Mouse (Mus musculus) common myeloid progenitor, adult 5-6 weeks (primary cell): ENCODE data around the gene Bmpr1b. TPM values are rescaled to one million over a fixed set of nuclear protein-coding genes. Genes with fewer than 3 reads are reported as not detected.

Experiments
- ATAC-seq: replicated peaks from 2 replicates; pipeline ENCODE4 v1.8.0; 2016; ENCODE audit warnings: low read depth, mild to moderate bottlenecking, moderate TSS enrichment, inconsistent platforms; ENCODE audit not compliant: poor library complexity, severe bottlenecking
- total RNA-seq: library from RNA; stranded (forward); fragments of 200-1000, 187-1606 nt; gene quantifications from 2 replicates; pipeline ENCODE4 v1.2.3, GENCODE M21; 2017

Gene Bmpr1b
- total RNA-seq, 1 experiment from 2014 or later: not detected

- ATAC-seq: no peak
Measured at GRCm38 (mm10) chr3:142114762-142115316, 54.4 kb downstream of the Bmpr1b start.

DNA sequence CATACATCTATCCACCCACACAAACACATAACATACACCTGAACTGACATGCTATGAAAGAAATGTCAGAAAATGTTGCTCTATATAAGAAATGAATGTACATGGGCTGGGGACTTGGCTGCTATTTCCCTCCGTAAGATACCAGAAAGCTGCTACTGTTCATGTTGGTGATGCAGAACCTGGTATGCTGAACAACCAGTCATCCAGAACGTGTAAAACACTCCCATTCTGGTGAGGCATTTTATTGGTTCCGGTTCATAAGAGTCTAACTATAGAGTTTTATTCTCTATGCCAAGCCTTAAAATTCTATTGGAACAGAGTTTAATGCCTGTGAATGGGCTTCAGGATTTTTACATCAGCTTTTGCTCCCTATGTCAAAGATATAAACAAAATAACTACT lies 55.0 kb downstream of the Bmpr1b start:
- no peak for ATAC-seq

DNA sequence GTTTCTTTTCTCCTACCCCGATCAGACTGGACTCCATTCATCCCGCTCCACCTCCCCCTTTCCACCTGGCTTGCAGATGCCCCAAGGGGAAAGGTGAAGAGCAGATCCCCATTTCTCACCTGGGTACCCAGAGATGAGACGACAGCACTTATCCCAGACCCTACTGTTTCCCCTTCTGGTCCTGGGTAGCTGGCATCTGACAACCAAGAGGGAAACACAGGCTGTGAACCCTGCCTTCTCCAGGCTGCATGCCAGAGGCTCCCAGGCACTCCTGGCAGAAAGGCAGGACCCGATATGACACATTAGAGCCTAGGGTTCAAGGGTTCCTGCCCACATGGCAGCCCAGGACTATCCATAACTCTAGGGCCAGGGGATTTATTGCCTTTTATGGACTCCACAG lies 56.0 kb downstream of the Bmpr1b start:
- ATAC-seq: no peak

DNA sequence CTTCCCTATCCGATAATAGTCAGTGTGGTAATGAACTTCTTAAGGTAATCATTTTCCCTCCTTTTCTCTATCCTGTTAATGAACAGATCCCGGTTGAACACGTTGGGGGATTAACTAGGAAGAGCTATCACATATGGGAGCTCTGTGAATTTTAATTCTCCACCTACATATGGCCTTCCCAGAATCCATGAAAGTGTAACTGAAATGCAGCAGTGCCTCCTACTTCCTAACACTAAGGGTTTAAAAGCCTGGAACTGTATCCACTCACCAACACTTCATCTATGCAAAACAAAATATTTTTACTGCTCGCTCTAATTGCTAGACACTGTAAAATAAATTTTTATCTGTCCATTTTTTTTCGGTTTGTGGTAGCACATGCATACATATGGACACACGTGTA lies 63.0 kb downstream of the Bmpr1b start:
- ATAC-seq: no peak

- no peak for ATAC-seq
Measured at GRCm38 (mm10) chr3:142104027-142104805, 65.0 kb downstream of the Bmpr1b start.

- ATAC-seq: no peak
Measured at GRCm38 (mm10) chr3:142103622-142104021, 65.6 kb downstream of the Bmpr1b start.

GRCm38 (mm10) chr3:142099151-142099550 lies 70.1 kb downstream of the Bmpr1b start:
- ATAC-seq: no peak

DNA sequence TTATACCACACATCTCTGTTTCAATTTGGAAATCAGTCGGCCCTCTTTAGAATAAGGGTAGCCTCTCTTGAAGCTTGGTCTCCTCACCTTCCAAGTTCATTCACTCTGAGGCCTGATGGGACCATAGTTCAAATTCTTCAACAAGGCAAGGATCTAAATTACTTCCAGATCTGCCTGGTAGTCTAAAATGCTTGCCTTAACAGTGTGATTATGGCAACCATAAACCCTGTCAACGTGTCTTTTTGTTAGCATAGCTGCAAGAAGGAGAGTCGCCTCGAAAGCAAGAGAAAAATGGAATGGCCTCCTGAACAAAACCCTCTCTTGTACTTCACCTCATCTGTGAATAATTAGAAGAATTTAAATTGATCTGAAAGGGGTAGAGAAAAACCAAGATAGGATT lies 75.2 kb downstream of the Bmpr1b start:
- no peak for ATAC-seq

DNA sequence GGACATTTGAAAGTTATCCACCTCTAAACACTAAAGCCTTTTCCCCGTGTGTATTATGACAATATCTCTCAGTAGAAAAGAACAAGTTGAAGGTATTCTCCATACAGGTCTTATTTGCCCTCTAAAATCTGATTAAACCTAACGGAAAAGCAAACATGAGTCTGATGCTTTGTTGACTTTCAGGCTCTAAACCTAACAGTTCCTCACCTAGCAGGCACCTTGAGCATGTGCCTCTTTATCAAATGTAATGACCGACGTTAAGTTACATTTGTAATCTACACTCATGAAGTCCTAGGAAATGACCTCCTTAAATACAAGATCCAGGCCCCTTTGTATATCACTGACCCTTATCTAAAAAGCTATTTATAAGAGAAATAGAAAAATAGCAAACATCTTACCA lies 79.5 kb downstream of the Bmpr1b start:
- no peak for ATAC-seq

GRCm38 (mm10) chr3:142085938-142086337 lies 83.3 kb downstream of the Bmpr1b start:
- ATAC-seq: no peak

GRCm38 (mm10) chr3:142084091-142084490 lies 85.1 kb downstream of the Bmpr1b start:
- ATAC-seq: no peak

DNA sequence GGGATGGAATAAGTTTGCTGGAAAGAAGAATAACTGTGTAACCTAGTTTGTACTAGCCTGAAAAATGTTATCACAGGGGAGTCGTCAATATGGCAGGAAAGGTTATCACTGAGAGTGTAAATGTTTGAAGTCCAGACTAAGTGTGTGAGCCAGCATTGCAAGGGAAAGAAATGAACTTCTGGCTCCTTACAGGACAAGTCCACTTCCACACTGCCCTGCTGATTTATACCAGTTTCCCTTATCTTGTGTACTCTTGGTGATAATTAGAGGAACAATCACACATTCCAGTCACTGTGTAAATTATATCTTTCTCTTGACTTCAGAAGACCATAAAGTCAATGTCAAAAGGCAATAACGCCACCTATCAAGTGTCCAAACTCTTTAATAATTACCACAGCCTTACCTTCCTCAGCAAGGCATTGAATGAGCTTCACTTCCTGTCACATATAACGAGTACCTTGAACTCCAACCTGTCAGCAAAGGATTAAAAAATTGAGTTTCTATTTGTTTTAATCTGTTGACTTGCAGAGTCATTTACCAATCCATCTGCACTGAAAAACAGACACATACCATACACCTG lies 91.4 kb downstream of the Bmpr1b start:
- no peak for ATAC-seq

GRCm38 (mm10) chr3:142071601-142072000 lies 97.6 kb downstream of the Bmpr1b start:
- no peak for ATAC-seq

DNA sequence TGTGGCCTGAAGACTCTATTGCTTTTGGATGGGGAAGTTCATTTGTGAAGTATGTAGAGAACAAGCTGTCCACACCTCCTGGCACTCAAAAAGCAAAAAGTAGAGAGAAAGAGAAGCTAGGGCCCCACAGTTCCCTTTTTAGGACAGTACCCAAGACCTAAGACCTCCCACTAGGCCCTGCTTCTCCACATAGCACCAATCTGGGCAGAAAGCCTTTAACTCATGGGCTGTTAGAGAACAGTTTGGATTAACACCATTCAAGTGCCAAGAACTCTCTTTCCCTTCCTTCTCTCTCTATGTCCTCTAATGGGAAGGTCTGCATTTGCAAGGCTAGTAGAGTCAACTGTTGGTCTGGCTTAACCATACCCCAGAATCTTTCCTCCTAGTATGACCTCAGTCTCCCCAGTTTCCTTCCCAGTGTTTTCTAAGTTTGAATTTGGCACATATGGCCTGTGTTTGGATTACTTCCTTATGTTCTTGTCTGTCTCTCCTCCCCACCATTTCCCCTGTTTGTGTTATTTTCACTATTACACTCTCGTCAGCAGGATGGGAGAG lies 102.4 kb downstream of the Bmpr1b start:
- no peak for ATAC-seq

DNA sequence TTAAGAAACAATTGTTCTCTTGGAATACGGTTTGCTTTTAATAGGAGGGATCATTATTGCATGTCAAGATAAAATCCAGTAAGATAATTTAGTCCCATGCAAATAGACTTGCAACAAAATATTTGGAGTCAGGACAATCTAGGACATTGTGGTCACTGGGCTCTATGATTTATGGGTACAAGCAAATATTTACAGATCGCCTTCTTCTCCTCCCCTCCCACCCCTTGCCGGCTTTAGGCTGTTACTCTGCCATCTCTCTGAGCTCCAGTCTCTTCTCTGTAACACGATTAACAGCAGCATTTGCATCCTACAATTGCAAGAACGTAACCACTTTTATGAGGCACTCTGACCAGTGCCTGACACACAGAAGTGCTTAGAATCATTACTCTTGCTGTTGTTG lies 104.1 kb downstream of the Bmpr1b start:
- ATAC-seq: no peak

- peak; percentile 47 for ATAC-seq
Measured at GRCm38 (mm10) chr3:142063536-142064226, 105.5 kb downstream of the Bmpr1b start.

GRCm38 (mm10) chr3:142061267-142061666 lies 108.0 kb downstream of the Bmpr1b start:
- ATAC-seq: no peak

DNA sequence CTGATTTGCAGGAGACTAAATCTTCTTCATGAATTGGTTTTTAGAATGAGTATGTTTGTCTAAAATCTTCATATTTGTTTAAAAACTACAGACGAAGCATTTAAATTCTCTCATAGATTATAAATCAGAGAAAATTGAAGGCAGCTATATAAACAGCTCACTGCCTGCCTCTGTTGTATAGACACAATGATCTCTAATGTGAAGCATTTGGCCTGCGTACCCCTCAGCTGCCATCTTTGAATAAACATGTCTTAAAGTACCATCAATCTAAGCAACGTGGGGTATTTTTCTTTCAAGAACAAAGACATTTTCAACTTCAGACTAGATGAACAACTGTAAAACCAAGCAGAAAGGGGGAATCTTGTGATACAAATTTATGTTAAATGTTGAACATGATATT lies 109.3 kb downstream of the Bmpr1b start:
- ATAC-seq: no peak

- no peak for ATAC-seq
Measured at GRCm38 (mm10) chr3:142050681-142051080, 118.5 kb downstream of the Bmpr1b start.

DNA sequence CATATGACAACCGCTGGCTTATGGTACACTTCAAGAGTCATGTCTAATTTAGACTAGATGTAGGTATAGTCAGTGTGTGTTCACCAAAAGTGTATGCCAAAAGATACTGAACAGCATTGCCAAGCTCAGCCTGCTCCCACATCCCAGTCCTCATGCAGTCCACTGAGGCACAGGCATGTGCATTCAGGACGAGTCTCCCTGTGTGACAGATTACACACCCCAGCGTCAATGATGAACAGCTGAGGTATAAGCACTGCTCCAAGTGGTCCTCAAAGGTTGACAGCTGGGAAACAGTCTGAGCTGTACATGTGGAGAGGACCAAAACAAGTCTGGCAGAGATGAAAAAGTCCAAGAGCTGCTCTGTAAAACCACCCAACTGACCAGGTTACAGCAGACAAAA lies 119.6 kb downstream of the Bmpr1b start:
- ATAC-seq: no peak

DNA sequence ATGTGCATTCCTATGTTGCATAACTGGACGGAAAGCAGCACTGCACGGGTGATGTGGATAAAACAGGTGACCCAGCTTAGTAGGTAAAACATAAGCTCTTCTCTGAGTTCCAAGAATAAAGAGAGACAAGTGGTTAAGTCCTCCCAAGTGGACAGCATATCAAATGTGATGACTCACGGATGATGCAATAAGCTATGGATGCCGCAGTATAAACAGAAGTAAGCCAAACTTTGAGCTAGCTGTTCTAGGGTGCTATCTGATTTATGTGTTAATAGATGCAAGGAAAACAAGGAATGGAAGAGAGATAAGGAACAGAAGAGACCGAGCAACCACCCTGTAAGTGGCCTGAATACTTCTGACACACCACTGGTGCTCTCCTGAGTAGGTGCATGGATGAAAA lies 120.1 kb downstream of the Bmpr1b start:
- ATAC-seq: no peak
